Mouse (Mus musculus) lung, postnatal 0 days (tissue): ENCODE data around the gene Tmem213. TPM values are rescaled to one million over a fixed set of nuclear protein-coding genes. Genes with fewer than 3 reads are reported as not detected.

Experiments
- ATAC-seq: fragments of 200-750 bp; cut with Nextera tagmentation; 2 replicates; pipeline ENCODE4 v1.8.0; 2017; ENCODE audit warnings: moderate library complexity
- DNase-seq: peaks from one replicate; pipeline ENCODE4 v3.0.0-alpha.2; 2016; ENCODE audit warnings: low spot score
- H3K27ac ChIP-seq: fragments of 300-500 bp; sonication (generic); 2 replicates; pipeline ENCODE4 v1.5.1; 2014; ENCODE audit warnings: antibody characterized with exemption, mild to moderate bottlenecking, low read length, mixed read lengths
- H3K27me3 ChIP-seq: fragments of 300-500 bp; sonication (generic); replicated peaks from 2 replicates; pipeline ENCODE4 v1.6.1; 2014; ENCODE audit warnings: low read length, mixed read lengths; ENCODE audit not compliant: insufficient read depth
- H3K36me3 ChIP-seq: fragments of 300-500 bp; sonication (generic); 2 replicates; pipeline ENCODE4 v1.6.1; 2014; ENCODE audit warnings: low read length, mixed read lengths; ENCODE audit not compliant: insufficient read depth
- H3K4me1 ChIP-seq: fragments of 300-500 bp; sonication (generic); 2 replicates; pipeline ENCODE4 v1.6.1; 2014; ENCODE audit warnings: antibody characterized with exemption, low read depth, low read length, mixed read lengths; ENCODE audit not compliant: insufficient read depth
- H3K4me2 ChIP-seq: fragments of 300-500 bp; sonication (generic); replicated peaks from 2 replicates; pipeline ENCODE4 v1.6.1; 2014; ENCODE audit warnings: low read depth, mild to moderate bottlenecking, low read length, moderate library complexity, mixed read lengths
- H3K4me3 ChIP-seq: fragments of 300-500 bp; sonication (generic); 2 replicates; pipeline ENCODE4 v1.5.1; 2014; ENCODE audit warnings: low read depth, low read length
- H3K9ac ChIP-seq: fragments of 300-500 bp; sonication (generic); replicated peaks from 2 replicates; pipeline ENCODE4 v1.6.1; 2014; ENCODE audit warnings: low read depth, mild to moderate bottlenecking
- H3K9me3 ChIP-seq: fragments of 300-500 bp; sonication (generic); 2 replicates; pipeline ENCODE4 v1.6.1; 2016; ENCODE audit warnings: low read length, mixed read lengths
- CTCF ChIP-seq: IDR thresholded peaks from 2 replicates; pipeline ENCODE4 v1.5.1; 2016; ENCODE audit warnings: antibody characterized with exemption, mild to moderate bottlenecking
- EP300 ChIP-seq: IDR thresholded peaks from 2 replicates; pipeline ENCODE4 v1.6.1; 2016; ENCODE audit warnings: antibody characterized with exemption, mild to moderate bottlenecking, control low read depth
- WGBS: fragments of 180-500 bp; shearing (Covaris S2); extraction: QIAGEN DNeasy Blood & Tissue Kit; methylation state at CpG from one replicate; pipeline ENCODE4 v1.1.7; 2014; 5-methylcytosine and 5-hydroxymethylcytosine counted together
- polyA plus RNA-seq: library from polyadenylated mRNA; unstranded; fragments of >200 nt; fragmentation: Nextera tagmentation; extraction: Ambion mirVana; gene quantifications from 2 replicates; pipeline ENCODE4 v1.2.1, GENCODE M21; 2015

Gene Tmem213
- polyA plus RNA-seq, 1 experiment from 2014 or later: 99.1 TPM

DNA sequence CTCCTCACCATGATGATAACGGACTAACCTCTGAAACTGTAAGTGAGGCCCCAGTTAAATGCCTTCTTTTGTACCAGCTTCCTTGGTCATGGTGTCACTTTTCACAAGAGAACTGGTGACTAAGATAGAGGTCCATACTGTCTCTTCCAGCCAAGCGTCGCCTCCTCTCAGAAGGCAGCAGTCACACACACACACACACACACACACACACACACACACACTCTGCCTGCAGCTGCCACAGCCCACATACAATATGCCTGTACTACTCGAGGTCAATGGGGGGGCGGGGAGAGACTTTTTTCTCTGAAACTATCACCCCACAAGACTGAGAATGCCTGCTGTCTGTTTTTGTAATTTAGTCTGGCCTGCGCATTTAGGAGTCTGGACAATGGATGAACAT, 55.6 kb downstream of the Tmem213 start:
- H3K4me2 ChIP-seq: no peak overlapping the region
- DNase-seq (no peak), ATAC-seq (no peak)
- H3K9me3 ChIP-seq: no peaks in the 10 kb centered on the region
- H3K27ac ChIP-seq: no peak overlapping the region
- H3K36me3 ChIP-seq: peaks cover 6% of the 10 kb centered on the region; the same call in 1 of the 2 replicates
- no peak overlapping the region for H3K4me3 ChIP-seq
- WGBS: 90% methylated on average over 6 of the region's 6 CpGs
- no peaks in the 10 kb centered on the region for H3K4me1 ChIP-seq
- no peak for TF ChIP-seq CTCF
- no peak for TF ChIP-seq EP300
- H3K9ac ChIP-seq: no peak overlapping the region
- H3K27me3 ChIP-seq: no peaks in the 10 kb centered on the region

- Histone ChIP-seq H3K36me3 (peaks cover 6% of the 10 kb centered on the region; the same call in 1 of the 2 replicates), H3K9me3 (no peaks in the 10 kb centered on the region), H3K4me1 (no peaks in the 10 kb centered on the region), H3K27ac (no peak overlapping the region), H3K4me2 (no peak overlapping the region), H3K27me3 (no peaks in the 10 kb centered on the region), H3K9ac (no peak overlapping the region), H3K4me3 (no peak overlapping the region)
- WGBS: 69% methylated on average over 6 of the region's 6 CpGs
- no peak for TF ChIP-seq EP300
- TF ChIP-seq CTCF: no peak
- DNase-seq (no peak), ATAC-seq (no peak)
These were observed 56.3 kb downstream of the Tmem213 start for GRCm38 (mm10) chr6:38165385-38165784.

Other genes starting within 250 kb of the Tmem213 start
- 5.6 and 5.8 TPM in 2 replicates for gene Trim24, start 238.4 kb upstream of the Tmem213 start, polyA plus RNA-seq
- 1.6 and 2.6 TPM in 2 replicates for gene Svopl, start 62.3 kb upstream of the Tmem213 start, polyA plus RNA-seq
- 16.0 and 20.0 TPM in 2 replicates for gene Atp6v0a4, start 15.3 kb downstream of the Tmem213 start, polyA plus RNA-seq
- gene D630045J12Rik, start 144.8 kb downstream of the Tmem213 start, polyA plus RNA-seq: 1.2 and 1.3 TPM in 2 replicates
- gene Zc3hav1l, start 190.0 kb downstream of the Tmem213 start, polyA plus RNA-seq: 2.1 and 2.6 TPM in 2 replicates
- gene Zc3hav1, start 245.3 kb downstream of the Tmem213 start, polyA plus RNA-seq: 18.1 TPM in 2 replicates